Mouse (Mus musculus) layer of hippocampus, adult 9-10 months (tissue): ENCODE results near the gene Sez6l2.
"Not testable (repeated sequence)": the region's sequence is repeated elsewhere in the genome, so short reads cannot be mapped to it uniquely, and the experiment has no call there.

Source experiments
- DNase-seq: peaks from one replicate; pipeline ENCODE4 v3.0.0; 2022; ENCODE audit warnings: low spot score

Gene Sez6l2

GRCm38 (mm10) chr7:126949793-126950646, at the start of gene Sez6l2:
Sez6l2 (plus strand) TSS chr7:126950563.
- no peak for DNase-seq

- no peak for DNase-seq
Observed at GRCm38 (mm10) chr7:126905590-126905989, 44.8 kb upstream of the Sez6l2 start.

GRCm38 (mm10) chr7:126914844-126915243, 35.5 kb upstream of the Sez6l2 start:
- DNase-seq: no peak

GRCm38 (mm10) chr7:126918356-126918755, 32.0 kb upstream of the Sez6l2 start:
- DNase-seq: not testable (repeated sequence)

GRCm38 (mm10) chr7:126919973-126920372, 30.4 kb upstream of the Sez6l2 start:
- DNase-seq: no peak

- no peak for DNase-seq
Observed at GRCm38 (mm10) chr7:126921563-126921962, 28.8 kb upstream of the Sez6l2 start.

GRCm38 (mm10) chr7:126922624-126923060, 27.7 kb upstream of the Sez6l2 start, which contains the start of gene Tmem219:
Tmem219 (minus strand) TSS chr7:126922917.
- DNase-seq: no peak

- no peak for DNase-seq
Observed at GRCm38 (mm10) chr7:126923999-126924398, 26.4 kb upstream of the Sez6l2 start.

- DNase-seq: no peak
Observed at GRCm38 (mm10) chr7:126926299-126926698, 24.1 kb upstream of the Sez6l2 start.

- DNase-seq: no peak
Observed at GRCm38 (mm10) chr7:126928384-126929037, 21.9 kb upstream of the Sez6l2 start, which contains the start of gene Kctd13. Kctd13 (plus strand) TSS chr7:126928879.

GRCm38 (mm10) chr7:126929046-126929445, 21.3 kb upstream of the Sez6l2 start:
- no peak for DNase-seq

- DNase-seq: no peak
Observed at GRCm38 (mm10) chr7:126932652-126933051, 17.7 kb upstream of the Sez6l2 start.

- DNase-seq: no peak
Observed at GRCm38 (mm10) chr7:126941171-126941570, 9.2 kb upstream of the Sez6l2 start.

- DNase-seq: no peak
Observed at GRCm38 (mm10) chr7:126941801-126942200, 8.6 kb upstream of the Sez6l2 start.

GRCm38 (mm10) chr7:126946530-126946929, 3.8 kb upstream of the Sez6l2 start:
- no peak for DNase-seq

- no peak for DNase-seq
Observed at GRCm38 (mm10) chr7:126948626-126949025, 1.7 kb upstream of the Sez6l2 start.

- no peak for DNase-seq
Observed at GRCm38 (mm10) chr7:126949403-126949792, 965 bp upstream of the Sez6l2 start, which contains the start of gene Asphd1. Asphd1 (minus strand) TSS chr7:126949582.

GRCm38 (mm10) chr7:126950647-126951615, 568 bp downstream of the Sez6l2 start:
- no peak for DNase-seq

GRCm38 (mm10) chr7:126951741-126952140, 1.4 kb downstream of the Sez6l2 start:
- no peak for DNase-seq

- no peak for DNase-seq
Observed at GRCm38 (mm10) chr7:126952646-126953045, 2.3 kb downstream of the Sez6l2 start.

- DNase-seq: no peak
Observed at GRCm38 (mm10) chr7:126955125-126955524, 4.8 kb downstream of the Sez6l2 start.

- no peak for DNase-seq
Observed at GRCm38 (mm10) chr7:126959780-126960179, 9.4 kb downstream of the Sez6l2 start.
